Mouse (Mus musculus) stomach, postnatal 0 days (tissue): ENCODE measurements around the gene Ttn.

Experiments used
- CTCF ChIP-seq: IDR thresholded peaks from 2 replicates; pipeline ENCODE4 v1.5.1; 2016; ENCODE audit warnings: antibody characterized with exemption, low read depth, mild to moderate bottlenecking, moderate library complexity
- EP300 ChIP-seq: optimal IDR thresholded peaks from 2 replicates; pipeline ENCODE3; 2016; ENCODE audit warnings: antibody characterized with exemption

GRCm38 (mm10) chr2:76992493-76993201 is 10.3 kb upstream of the Ttn start:
- TF ChIP-seq CTCF (no peak), EP300 (no peak)
